Mouse (Mus musculus) adrenal gland, postnatal 36 days (tissue): ENCODE measurements around the gene Csk. TPM values are rescaled to one million over a fixed set of nuclear protein-coding genes. Genes with fewer than 3 reads are reported as not detected.
A peak's percentile ranks its signal among the peaks of the same experiment; 100 is the strongest.

Source experiments
- DNase-seq, 2 experiments: peaks; one replicate each; pipeline ENCODE4 v3.0.0; 2021; ENCODE audit warnings: mixed read lengths in 1 of 2
- total RNA-seq, 2 experiments: library from RNA; stranded (reverse); gene quantifications; 2 replicates each; pipeline ENCODE4 v1.2.3; 2021

Csk gene
- total RNA-seq, 2 experiments from 2014 or later, result 61.9 to 92.6 TPM

DNA sequence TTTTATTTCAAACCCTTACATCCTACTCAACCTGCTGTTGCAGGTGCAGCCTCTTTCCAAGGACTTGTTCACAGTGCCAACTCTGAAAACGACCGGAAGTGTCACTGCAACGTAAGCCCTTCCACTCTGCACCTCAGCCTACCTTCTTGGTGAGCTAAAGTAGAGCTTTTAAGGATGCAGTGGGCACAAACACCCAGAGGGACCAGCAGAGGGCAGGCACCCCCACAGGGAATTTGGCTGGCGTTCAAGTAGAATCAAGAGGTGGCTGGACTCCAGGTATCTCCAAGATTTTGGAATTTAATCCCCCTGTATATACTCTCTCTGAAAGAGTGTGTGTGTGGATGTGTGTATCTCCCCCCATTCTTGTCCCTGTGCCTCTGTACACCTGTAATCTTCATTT, 4.4 kb upstream of the Csk start:
- DNase-seq, result no peak

- no peak for DNase-seq
Observed at GRCm38 (mm10) chr9:57656631-57657350, 3.4 kb upstream of the Csk start.

- DNase-seq, result peak; percentile 95 to 96
Observed at GRCm38 (mm10) chr9:57655749-57656148, 2.3 kb upstream of the Csk start.

GRCm38 (mm10) chr9:57654966-57655365, 1.5 kb upstream of the Csk start:
- DNase-seq, result no peak

- no peak for DNase-seq
Observed at GRCm38 (mm10) chr9:57652855-57653254, 576 bp downstream of the Csk start.

GRCm38 (mm10) chr9:57652351-57652750, 1.1 kb downstream of the Csk start:
- no peak for DNase-seq

- DNase-seq, result no peak
Observed at GRCm38 (mm10) chr9:57650786-57651311, 2.6 kb downstream of the Csk start.

DNA sequence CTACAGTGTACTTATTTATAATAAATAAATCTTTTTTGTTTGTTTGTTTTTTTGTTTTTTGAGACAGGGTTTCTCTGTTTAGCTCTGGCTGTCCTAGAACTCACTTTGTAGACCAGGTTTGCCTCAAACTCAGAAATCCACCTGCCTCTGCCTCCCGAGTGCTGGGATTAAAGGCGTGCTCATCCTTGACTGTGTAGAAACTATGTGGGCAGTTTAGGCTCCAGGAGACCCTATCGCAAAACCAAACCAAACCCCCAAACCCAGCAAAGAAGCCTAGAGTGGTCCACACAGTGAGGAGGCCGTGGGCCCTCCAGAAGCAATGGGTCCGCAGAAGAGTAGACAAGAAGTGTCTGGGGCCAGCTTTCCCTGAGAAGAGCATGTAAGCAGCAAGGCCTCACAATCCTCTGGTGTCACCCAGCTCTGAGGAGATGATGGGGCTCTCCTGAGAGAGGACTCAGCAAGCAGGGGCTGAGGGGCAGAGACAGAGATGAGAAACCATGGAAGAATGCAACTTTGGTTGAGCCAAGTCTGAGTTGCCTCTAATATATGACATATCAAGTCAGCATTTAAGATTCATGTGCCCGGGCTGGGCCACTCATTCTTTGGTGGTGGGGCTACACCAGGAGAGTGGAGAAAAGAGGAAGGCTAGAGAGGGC, 3.2 kb downstream of the Csk start:
- no peak for DNase-seq

- DNase-seq, result no peak
Observed at GRCm38 (mm10) chr9:57647286-57648108, 5.9 kb downstream of the Csk start.

- no peak for DNase-seq
Observed at GRCm38 (mm10) chr9:57646551-57647103, 6.8 kb downstream of the Csk start.

- peak; percentile 96 for DNase-seq
Observed at GRCm38 (mm10) chr9:57644944-57645893, 8.2 kb downstream of the Csk start.

DNA sequence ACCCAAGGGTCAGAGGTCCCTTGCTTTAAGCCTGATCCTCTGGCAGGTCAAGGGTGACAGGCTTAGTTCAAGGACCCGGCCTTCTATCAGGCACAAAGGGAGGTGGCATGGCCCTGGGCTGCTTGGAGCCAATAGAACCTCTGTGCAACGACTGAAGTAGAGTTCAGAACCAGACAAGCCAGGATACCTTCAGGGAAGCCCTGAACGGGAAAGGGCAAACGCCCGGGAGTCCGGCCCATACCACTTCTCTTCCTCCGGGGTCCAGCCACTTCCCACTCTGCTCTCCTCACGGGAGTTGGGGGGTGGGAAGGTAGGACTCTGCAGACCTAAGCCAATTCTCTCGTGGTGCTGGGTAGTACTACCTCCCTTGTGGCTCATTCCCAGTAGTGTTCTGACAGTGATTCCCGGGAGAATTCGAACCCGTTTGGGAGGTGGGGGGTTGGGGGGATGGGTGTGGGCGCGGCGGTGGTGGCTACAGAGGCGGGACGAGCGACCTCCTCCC, 8.9 kb downstream of the Csk start:
- peak; percentile 55 to 58 for DNase-seq

DNA sequence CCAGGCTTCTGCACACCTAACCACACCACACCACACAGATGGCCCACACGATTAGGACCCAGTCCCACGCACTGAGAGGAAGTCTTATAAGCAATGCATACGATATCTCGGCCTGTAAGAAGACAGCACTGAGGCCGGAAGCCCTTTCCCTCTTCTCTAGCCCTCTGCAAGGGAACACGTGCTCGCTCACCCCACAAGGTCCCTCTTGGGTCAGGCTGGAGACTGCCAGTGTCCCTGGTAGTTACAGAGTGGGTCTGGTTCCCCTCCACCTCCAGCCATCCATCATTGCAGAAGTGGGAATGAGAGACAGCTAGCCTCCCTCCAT, 9.6 kb downstream of the Csk start:
- no peak for DNase-seq

GRCm38 (mm10) chr9:57643169-57643855, 10.1 kb downstream of the Csk start:
- no peak for DNase-seq

GRCm38 (mm10) chr9:57641775-57642550, 11.5 kb downstream of the Csk start:
- DNase-seq, result no peak

- DNase-seq, result peak; percentile 39 to 60
Observed at GRCm38 (mm10) chr9:57641022-57641421, 12.4 kb downstream of the Csk start.

GRCm38 (mm10) chr9:57640384-57640783, 13.0 kb downstream of the Csk start:
- peak; percentile 55 to 69 for DNase-seq

DNA sequence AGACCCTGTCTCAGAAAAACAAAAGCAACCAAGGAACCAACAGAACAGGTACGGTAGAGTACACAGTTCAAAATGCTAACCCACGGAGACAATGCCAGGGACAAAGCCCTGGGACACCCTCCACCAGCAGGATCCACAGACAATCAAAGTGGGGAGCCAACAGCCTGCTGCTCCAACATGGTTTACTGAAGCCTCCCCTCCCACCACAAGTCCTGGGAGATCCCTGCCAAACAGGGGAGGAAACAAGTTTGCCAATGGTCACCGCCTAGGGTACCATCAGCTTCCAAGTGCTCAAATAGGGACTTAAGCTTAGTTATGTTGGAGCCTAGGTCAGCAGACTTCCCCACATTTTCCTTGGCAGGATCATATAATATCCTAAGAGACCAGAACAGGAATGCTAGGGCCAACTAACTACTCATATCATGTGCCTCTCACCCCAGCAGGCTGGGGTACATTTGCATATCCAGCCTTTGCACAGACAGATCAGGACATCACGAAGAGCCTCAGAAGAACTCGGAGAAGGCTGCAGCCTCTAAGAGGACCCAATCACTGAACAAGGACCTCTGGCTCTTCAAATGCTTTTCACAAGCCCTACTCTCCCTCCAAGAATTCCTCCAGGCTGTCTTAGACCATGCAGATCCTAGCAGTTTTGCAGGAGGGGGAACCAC, 13.6 kb downstream of the Csk start:
- DNase-seq, result no peak
